Mouse (Mus musculus) hindbrain, embryonic 11.5 days (tissue): ENCODE data around the gene Pnrc1. TPM values are rescaled to one million over a fixed set of nuclear protein-coding genes. Genes with fewer than 3 reads are reported as not detected.

Experiments
- ATAC-seq: fragments of 200-750 bp; cut with Nextera tagmentation; 2 replicates; pipeline ENCODE4 v1.8.0; 2017; ENCODE audit warnings: mild to moderate bottlenecking, moderate TSS enrichment, moderate library complexity; ENCODE audit not compliant: low FRiP score
- DNase-seq: peaks from one replicate; pipeline ENCODE4 v3.0.0-alpha.2; 2015; ENCODE audit warnings: low spot score
- H3K27ac ChIP-seq: fragments of 300-500 bp; sonication (generic); 2 replicates; pipeline ENCODE4 v1.5.1; 2014; ENCODE audit warnings: mild to moderate bottlenecking, low read depth, low read length
- H3K27me3 ChIP-seq: fragments of 300-500 bp; sonication (generic); 2 replicates; pipeline ENCODE4 v1.6.1; 2014; ENCODE audit warnings: mild to moderate bottlenecking, low read length, moderate library complexity, mixed read lengths; ENCODE audit not compliant: control insufficient read depth, insufficient read depth
- H3K36me3 ChIP-seq: fragments of 300-500 bp; sonication (generic); 2 replicates; pipeline ENCODE4 v1.6.1; 2014; ENCODE audit warnings: mild to moderate bottlenecking, low read length, moderate library complexity, mixed read lengths; ENCODE audit not compliant: control insufficient read depth, insufficient read depth
- H3K4me1 ChIP-seq: fragments of 300-500 bp; sonication (generic); replicated peaks from 2 replicates; pipeline ENCODE4 v1.6.1; 2014; ENCODE audit warnings: low read length, mixed read lengths; ENCODE audit not compliant: control insufficient read depth, insufficient read depth
- H3K4me2 ChIP-seq: fragments of 300-500 bp; sonication (generic); replicated peaks from 2 replicates; pipeline ENCODE4 v1.6.1; 2014; ENCODE audit warnings: mild to moderate bottlenecking, low read depth, low read length
- H3K4me3 ChIP-seq: fragments of 300-500 bp; sonication (generic); 2 replicates; pipeline ENCODE4 v1.5.1; 2014; ENCODE audit warnings: low read depth, low read length
- H3K9ac ChIP-seq: fragments of 300-500 bp; sonication (generic); 2 replicates; pipeline ENCODE4 v1.6.1; 2014; ENCODE audit warnings: low read depth, low read length
- H3K9me3 ChIP-seq: fragments of 300-500 bp; sonication (generic); 2 replicates; pipeline ENCODE4 v1.6.1; 2016; ENCODE audit warnings: low read length; ENCODE audit not compliant: control insufficient read depth
- WGBS: fragments of 180-500 bp; shearing (Covaris S2); extraction: QIAGEN DNeasy Blood & Tissue Kit; methylation state at CpG from one replicate; pipeline ENCODE4 v1.1.7; 2014; 5-methylcytosine and 5-hydroxymethylcytosine counted together
- polyA plus RNA-seq: library from polyadenylated mRNA; unstranded; fragments of >200 nt; fragmentation: Nextera tagmentation; extraction: Ambion mirVana; gene quantifications from 2 replicates; pipeline ENCODE4 v1.2.1, GENCODE M21; 2014

Gene Pnrc1
- polyA plus RNA-seq, 1 experiment from 2014 or later = 84.3 TPM

DNA sequence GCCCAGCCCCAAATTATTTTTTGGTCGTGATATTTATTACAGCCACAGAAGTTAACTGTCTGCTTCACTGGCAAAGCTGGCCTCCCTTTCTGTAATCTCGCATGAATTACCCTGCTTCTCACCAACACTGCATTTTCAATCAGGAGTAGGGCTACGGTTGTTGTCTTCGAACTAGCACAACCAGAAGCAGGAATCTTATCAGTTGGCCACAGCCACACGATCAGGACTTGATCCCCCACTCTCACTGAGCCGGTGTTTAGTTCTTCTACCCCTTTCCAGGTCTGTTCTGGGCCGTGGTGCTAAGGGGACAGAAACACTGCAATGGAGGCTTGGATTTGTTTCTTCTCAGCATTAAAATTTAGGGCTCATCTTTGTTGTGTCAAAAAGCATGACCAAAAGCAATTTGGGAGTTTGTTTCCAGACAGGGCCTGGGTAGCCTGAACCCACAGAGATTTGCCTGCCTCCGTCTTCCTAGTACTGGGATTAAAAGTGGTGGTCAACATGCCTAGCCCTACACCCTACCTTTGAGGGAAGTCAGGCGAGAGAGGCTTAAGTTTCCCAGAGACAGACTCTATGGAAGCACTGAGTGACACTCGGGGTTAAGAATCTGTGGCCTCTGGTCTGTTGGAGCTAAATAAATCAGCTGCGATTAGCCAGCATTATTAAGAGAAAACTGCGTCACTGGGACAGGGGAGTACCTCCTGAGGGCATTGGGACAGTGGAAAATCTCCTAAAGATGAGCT is 46.8 kb downstream of the Pnrc1 start:
- Histone ChIP-seq H3K4me1 (no peaks in the 10 kb centered on the region), H3K27ac (no peak overlapping the region), H3K4me2 (no peak overlapping the region), H3K27me3 (no peaks in the 10 kb centered on the region), H3K9ac (no peak overlapping the region), H3K36me3 (peaks cover 5% of the 10 kb centered on the region; the same call in 1 of the 2 replicates), H3K9me3 (no peaks in the 10 kb centered on the region), H3K4me3 (no peak overlapping the region)
- ATAC-seq (no peak), DNase-seq (no peak)
- 85% methylated on average over 12 of the region's 12 CpGs for WGBS

DNA sequence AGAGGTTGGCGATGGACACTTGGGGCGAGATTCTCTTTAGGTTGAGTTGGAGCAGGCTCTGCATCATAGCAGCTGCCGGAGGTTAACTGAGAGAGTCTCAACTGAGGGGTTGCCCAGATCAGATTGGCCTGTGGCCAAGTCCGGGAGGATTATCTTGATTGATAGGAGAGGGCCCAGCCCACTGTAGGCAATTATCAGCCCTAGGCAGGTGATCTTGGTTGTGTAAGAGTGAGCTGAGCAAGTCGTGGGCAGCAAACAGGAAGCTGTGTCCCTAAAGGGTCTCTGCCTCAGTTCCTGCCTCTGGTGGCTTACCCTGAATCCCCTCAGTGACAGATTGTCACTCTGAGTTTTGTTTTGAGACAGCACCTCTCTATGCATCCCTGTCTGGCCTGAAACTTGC is 47.4 kb downstream of the Pnrc1 start:
- ATAC-seq = no peak
- H3K27ac ChIP-seq = no peak overlapping the region

DNA sequence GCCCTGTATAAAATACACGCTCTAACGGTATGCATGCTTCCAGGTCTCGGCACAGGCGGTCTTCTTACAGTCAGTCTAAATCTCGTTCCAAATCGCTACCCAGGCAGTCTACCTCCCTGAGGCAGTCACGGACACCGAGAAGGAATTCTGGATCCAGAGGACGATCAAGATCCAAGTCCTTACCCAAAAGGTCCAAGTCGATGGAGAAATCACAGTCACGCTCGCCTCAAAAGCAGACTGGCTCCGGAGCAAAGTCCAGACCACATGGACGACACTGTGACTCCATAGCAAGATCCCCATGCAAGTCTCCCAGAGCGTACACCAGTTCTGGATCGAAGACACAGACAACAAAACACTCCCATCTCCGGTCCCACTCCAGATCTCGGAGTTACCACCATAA is 59.1 kb downstream of the Pnrc1 start:
- Histone ChIP-seq H3K9ac (no peak overlapping the region), H3K4me2 (no peak overlapping the region), H3K9me3 (no peaks in the 10 kb centered on the region), H3K36me3 (no peaks in the 10 kb centered on the region), H3K27me3 (no peaks in the 10 kb centered on the region), H3K4me3 (no peak overlapping the region), H3K4me1 (no peaks in the 10 kb centered on the region), H3K27ac (no peak overlapping the region)
- ATAC-seq = no peak
- DNase-seq = no peak
- 93% methylated on average over 18 of the region's 18 CpGs for WGBS

More for the DNA sequence above, 47.4 kb downstream of the Pnrc1 start:
- no peaks in the 10 kb centered on the region for H3K27me3 ChIP-seq
- H3K36me3 ChIP-seq = peaks cover 5% of the 10 kb centered on the region; the same call in 1 of the 2 replicates
- no peak overlapping the region for H3K9ac ChIP-seq
- WGBS = 70% methylated on average over 5 of the region's 5 CpGs
- H3K9me3 ChIP-seq = no peaks in the 10 kb centered on the region
- no peak overlapping the region for H3K4me2 ChIP-seq
- no peak for DNase-seq
- no peak overlapping the region for H3K4me3 ChIP-seq
- no peaks in the 10 kb centered on the region for H3K4me1 ChIP-seq

DNA sequence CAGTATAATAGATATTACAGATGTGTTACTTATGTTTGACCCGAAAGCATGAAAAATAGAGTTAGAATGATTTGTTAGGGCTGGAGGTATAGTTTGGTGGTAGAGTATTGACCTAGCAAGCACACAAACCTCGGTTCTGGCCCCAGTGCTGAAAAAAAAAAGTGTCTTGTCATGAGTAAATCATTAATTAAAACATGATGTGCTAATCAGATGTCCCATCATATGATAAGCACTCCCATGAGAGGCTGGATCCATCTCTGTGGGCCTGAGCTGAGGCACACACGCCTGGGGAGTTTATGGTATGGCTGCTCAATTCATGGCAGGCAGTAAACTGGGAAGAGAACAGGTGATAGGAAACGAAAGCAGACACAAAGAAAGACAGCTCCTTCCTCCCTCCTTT is 60.3 kb downstream of the Pnrc1 start:
- Histone ChIP-seq H3K4me2 (no peak overlapping the region), H3K9me3 (no peaks in the 10 kb centered on the region), H3K9ac (no peak overlapping the region), H3K27me3 (no peaks in the 10 kb centered on the region), H3K4me3 (no peak overlapping the region), H3K36me3 (no peaks in the 10 kb centered on the region), H3K4me1 (no peaks in the 10 kb centered on the region), H3K27ac (no peak overlapping the region)
- ATAC-seq = no peak
- 74% methylated on average over 4 of the region's 4 CpGs for WGBS
- DNase-seq = no peak

DNA sequence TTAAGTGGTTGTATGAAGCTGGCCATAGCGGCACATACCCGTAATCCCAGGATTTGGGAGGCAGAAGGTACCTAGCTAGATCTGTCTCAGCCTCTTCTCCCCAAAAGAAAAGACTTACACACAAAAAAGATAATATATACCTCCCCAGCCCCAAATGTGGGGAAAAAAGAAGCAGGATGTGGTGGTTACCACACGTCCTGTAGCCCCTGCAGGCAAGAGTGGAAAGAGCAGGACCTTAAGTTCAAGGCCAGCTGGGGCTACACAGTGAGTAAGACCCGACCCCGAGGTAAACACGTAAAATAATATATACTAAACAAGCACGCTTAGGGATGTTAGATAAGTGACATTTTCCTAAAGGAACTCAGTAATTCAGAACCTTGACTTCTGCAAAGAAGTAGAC is 62.8 kb downstream of the Pnrc1 start:
- Histone ChIP-seq H3K4me2 (no peak overlapping the region), H3K27me3 (no peaks in the 10 kb centered on the region), H3K27ac (no peak overlapping the region), H3K4me3 (no peak overlapping the region), H3K9ac (no peak overlapping the region), H3K4me1 (no peaks in the 10 kb centered on the region), H3K9me3 (no peaks in the 10 kb centered on the region), H3K36me3 (no peaks in the 10 kb centered on the region)
- no peak for DNase-seq
- WGBS = 90% methylated on average over 7 of the region's 7 CpGs
- no peak for ATAC-seq

DNA sequence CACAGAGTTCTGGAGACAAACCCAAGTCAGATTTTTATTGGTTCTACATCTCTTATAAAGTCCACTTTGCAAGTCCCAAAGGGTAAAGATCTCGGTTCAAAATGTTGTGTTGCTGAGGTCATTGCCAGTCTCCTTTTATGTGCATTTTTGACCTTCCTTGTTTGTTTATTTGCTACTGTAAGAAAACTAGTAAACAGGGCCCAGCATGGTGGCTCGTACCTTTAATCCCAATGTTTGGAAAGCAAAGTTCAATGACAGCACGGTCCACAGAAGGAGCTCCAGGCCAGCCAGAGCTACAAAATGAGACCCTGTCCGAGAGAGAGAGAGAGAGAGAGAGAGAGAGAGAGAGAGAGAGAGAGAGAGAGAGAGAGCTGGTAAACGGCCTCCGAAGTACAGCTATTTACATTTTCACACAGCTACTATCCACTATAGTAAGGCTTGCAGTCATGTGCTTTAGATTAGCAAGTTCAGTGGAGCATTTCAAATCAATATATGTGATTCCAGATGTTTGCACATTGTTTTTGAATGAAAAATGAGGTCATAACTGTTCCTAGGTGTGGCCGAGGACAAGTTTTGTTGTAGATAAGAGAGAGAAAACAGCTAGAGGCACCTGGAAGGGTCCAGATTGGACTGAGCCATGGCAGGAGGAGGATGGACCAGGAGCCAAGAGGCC is 65.8 kb downstream of the Pnrc1 start:
- no peaks in the 10 kb centered on the region for H3K36me3 ChIP-seq
- no peaks in the 10 kb centered on the region for H3K4me1 ChIP-seq
- H3K27me3 ChIP-seq = no peaks in the 10 kb centered on the region
- no peak overlapping the region for H3K4me3 ChIP-seq
- H3K4me2 ChIP-seq = no peak overlapping the region
- H3K9ac ChIP-seq = no peak overlapping the region
- ATAC-seq = no peak
- 72% methylated on average over 7 of the region's 7 CpGs for WGBS
- no peaks in the 10 kb centered on the region for H3K9me3 ChIP-seq
- no peak for DNase-seq
- H3K27ac ChIP-seq = no peak overlapping the region

DNA sequence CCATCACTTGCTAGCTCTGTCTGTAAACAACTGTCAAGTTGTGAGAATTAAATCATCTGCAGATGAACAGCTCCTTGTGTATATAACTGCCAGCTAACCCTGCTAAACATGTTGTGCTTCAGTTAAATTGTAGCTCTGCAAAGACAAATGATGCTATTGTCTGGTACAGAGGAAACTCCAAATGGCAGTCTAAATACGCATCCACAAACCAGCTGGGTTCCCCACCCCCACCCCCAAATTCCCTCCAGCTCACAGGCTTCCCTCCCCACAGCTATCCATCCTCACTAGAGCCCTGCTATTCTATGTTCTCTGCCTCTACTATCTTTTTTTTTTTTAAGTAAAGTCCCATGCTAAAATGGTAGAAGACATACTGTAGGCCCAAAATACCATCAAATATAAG is 68.1 kb downstream of the Pnrc1 start:
- H3K27ac ChIP-seq = no peak overlapping the region
- no peak for ATAC-seq
- H3K27me3 ChIP-seq = no peaks in the 10 kb centered on the region
- H3K4me2 ChIP-seq = no peak overlapping the region
- no peak overlapping the region for H3K4me3 ChIP-seq
- no peaks in the 10 kb centered on the region for H3K4me1 ChIP-seq
- no peak for DNase-seq
- WGBS = 42% methylated on average over 1 of the region's 1 CpGs
- H3K36me3 ChIP-seq = no peaks in the 10 kb centered on the region
- no peaks in the 10 kb centered on the region for H3K9me3 ChIP-seq
- no peak overlapping the region for H3K9ac ChIP-seq

DNA sequence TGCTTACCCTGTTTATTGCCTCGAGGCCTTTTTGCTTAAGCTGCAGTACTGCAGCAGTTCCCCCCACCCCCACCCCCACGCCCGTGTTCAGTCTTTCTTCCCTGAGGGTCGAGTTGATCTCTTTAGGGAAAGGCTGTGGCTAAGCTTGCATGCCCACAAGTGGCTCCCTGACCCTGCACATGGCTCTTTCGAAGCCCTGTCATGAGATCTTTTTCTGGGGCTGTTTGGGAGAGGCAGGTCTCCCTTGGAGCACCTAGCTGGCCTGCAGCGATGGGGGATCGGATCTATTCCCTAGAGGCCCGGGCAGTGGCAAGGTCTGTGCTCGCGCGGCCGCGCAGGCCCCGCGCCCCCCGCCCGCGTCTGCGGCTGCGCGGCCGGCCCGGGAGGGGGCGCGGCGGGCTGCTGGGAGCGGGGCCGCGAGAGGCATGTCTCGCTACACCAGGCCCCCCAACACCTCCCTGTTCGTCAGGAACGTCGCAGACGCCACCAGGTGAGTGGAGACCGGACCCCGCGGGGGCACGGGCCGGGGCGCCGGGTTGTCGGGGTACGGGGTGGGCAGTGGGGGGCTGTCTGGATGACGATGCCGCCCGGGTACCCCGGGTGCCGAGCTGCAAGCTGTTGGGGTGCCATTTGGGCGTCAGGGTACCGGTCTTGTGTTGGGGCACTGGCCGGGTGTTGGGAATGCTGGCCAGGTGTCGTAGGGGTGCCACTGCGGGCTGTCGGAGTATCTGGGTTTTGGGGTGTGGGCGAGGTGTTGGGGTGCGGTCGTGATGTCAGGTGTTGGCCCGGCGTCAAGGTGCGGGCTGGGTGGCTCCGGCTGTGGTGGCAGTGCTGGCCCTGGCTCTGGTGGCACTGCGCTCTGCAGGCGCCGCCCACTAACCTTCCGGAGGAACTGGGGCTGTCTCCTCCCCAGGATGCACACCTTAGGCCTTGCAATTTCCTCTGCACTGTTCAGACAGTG is 80.8 kb downstream of the Pnrc1 start, which contains the start of gene Srsf12:
Gene Srsf12, plus strand, starts transcription at position 111 of the 961 bp plus-strand sequence.
- H3K9ac ChIP-seq = peak within 1 kb of the TSS; percentile 68
- peak; percentile 71 for DNase-seq
- no peaks in the 10 kb centered on the region for H3K27me3 ChIP-seq
- H3K9me3 ChIP-seq = no peaks in the 10 kb centered on the region
- H3K4me3 ChIP-seq = peak within 1 kb of the TSS; percentile 70
- peak; percentile 83 for ATAC-seq
- H3K36me3 ChIP-seq = no peaks in the 10 kb centered on the region
- H3K4me1 ChIP-seq = no peaks in the 10 kb centered on the region
- H3K27ac ChIP-seq = no peak within 1 kb of the TSS; the same call in 1 of the 2 replicates
- 2% methylated on average over 61 of the region's 65 CpGs for WGBS
- peak within 1 kb of the TSS; percentile 99 for H3K4me2 ChIP-seq
